11 mouse cellular contexts compared by ENCODE assay signal in genomic region chr1:87206339-87206738, GRCm38 (mm10). TPM values are rescaled to one million over a fixed set of nuclear protein-coding genes. Genes with fewer than 3 reads are reported as not detected.
DNase-seq lines count a peak whose midpoint lies in the region; ATAC-seq and TF ChIP-seq lines count a peak whose summit lies in the region.
"Had no signal": no experiment of that assay in that cellular context is flagged by ENCODE, and none has a peak within 500 bp of the region (broad histone marks: within the 10 kb centered on the region; RNA-seq: fewer than 3 reads in every experiment).

No protein-coding gene starts in this region.

- H3K27ac ChIP-seq in heart, postnatal 0 days (ENCODE audit: low read depth), result no peak overlapping the region
- H3K27ac ChIP-seq: macrophage; neural tube, embryonic 15.5 days had no signal

- no peak overlapping the region for H3K4me3 ChIP-seq in heart, postnatal 0 days (ENCODE audit: low read depth, low read length)
- H3K4me3 ChIP-seq: neural tube, embryonic 15.5 days had no signal

- no peak for TF ChIP-seq EP300 in heart, postnatal 0 days (IDR thresholded peaks at IDR 0.05; ENCODE audit: low read depth)

- no peak overlapping the region for H3K4me2 ChIP-seq in heart, postnatal 0 days (ENCODE audit: low read depth, low read length)
- H3K4me2 ChIP-seq: neural tube, embryonic 15.5 days had no signal

- no peaks in the 10 kb centered on the region for H3K36me3 ChIP-seq in heart, postnatal 0 days (replicated peaks; ENCODE audit: control insufficient read depth, insufficient read depth, low read length)
- H3K36me3 ChIP-seq: neural tube, embryonic 15.5 days had no signal

- no peaks in the 10 kb centered on the region for H3K9me3 ChIP-seq in heart, postnatal 0 days (replicated peaks; ENCODE audit: control insufficient read depth, low read length)
- H3K9me3 ChIP-seq: neural tube, embryonic 15.5 days had no signal

- ATAC-seq in heart, postnatal 0 days (ENCODE audit: insufficient read depth, low read depth), result no peak; the same call in 1 of the 2 replicates
- peak; percentile 74 for ATAC-seq in megakaryocyte-erythroid progenitor cell, adult 5-6 weeks (replicated peaks; ENCODE audit: low FRiP score, low TSS enrichment, poor library complexity, severe bottlenecking)

- WGBS in heart, postnatal 0 days, result 23% methylated on average over 17 of the region's 17 CpGs

- no peaks in the 10 kb centered on the region for H3K4me1 ChIP-seq in heart, postnatal 0 days (ENCODE audit: control insufficient read depth, insufficient read depth)
- H3K4me1 ChIP-seq: neural tube, embryonic 15.5 days had no signal

- no peak overlapping the region for H3K9ac ChIP-seq in heart, postnatal 0 days (replicated peaks; ENCODE audit: low read depth, low read length)
- H3K9ac ChIP-seq: neural tube, embryonic 15.5 days had no signal

- DNase-seq in heart, postnatal 0 days (ENCODE audit: low spot score), result no peak
- DNase-seq in heart, postnatal 10 days, result no peak
- DNase-seq in lung, postnatal 14 days, result peak; percentile 14
- no peak for DNase-seq in lung, postnatal 10 days
- DNase-seq in embryo, embryonic 11 days, result peak; percentile 17
- no peak for DNase-seq in cerebellum, adult 9-11 months
- no peak for DNase-seq in spleen, postnatal 36 days (ENCODE audit: low spot score in 2 of 2)

- intact Hi-C loops in heart, postnatal 10 days (cut with DNase I), result no loop called here

- TF ChIP-seq CTCF in heart, postnatal 0 days (IDR thresholded peaks at IDR 0.05; ENCODE audit: low read depth), result peak; percentile 32

- peaks cover 21% of the 10 kb centered on the region for H3K27me3 ChIP-seq in heart, postnatal 0 days (ENCODE audit: control insufficient read depth, insufficient read depth, low read length)

RNA-seq across cellular contexts. Expression of gene Chrng, which starts 1.9 kb away (rescaled TPM):
- 1.5 TPM in 1 of 2 replicates, not detected in the other for total RNA-seq in heart, postnatal 0 days (2014; rRNA removed; ENCODE audit: low replicate concordance)
- 0.05 and 0.25 TPM in 2 replicates for polyA plus RNA-seq in heart, postnatal 0 days (2015; fragmentation: Nextera tagmentation; extraction: Ambion mirVana)
- total RNA-seq in heart, postnatal 10 days (2021), result not detected
- not detected in 2 replicates for total RNA-seq in megakaryocyte-erythroid progenitor cell, adult 5-6 weeks (2014; fragmentation: Nextera tagmentation)
- total RNA-seq in megakaryocyte-erythroid progenitor cell, adult 5-6 weeks (2017), result not detected in 2 replicates
- total RNA-seq: layer of hippocampus, adult 18-20 months had no signal

RNA-seq across cellular contexts. Expression of gene Eif4e2, which starts 7.4 kb away (rescaled TPM):
- total RNA-seq in heart, postnatal 0 days (2014; rRNA removed; ENCODE audit: low replicate concordance), result 54.9 and 56.2 TPM in 2 replicates
- polyA plus RNA-seq in heart, postnatal 0 days (2015; fragmentation: Nextera tagmentation; extraction: Ambion mirVana), result 76.2 and 80.9 TPM in 2 replicates
- total RNA-seq in heart, postnatal 10 days (2021), result 10 to 100 TPM; 63.7 to 66.8 TPM
- total RNA-seq in megakaryocyte-erythroid progenitor cell, adult 5-6 weeks (2014; fragmentation: Nextera tagmentation), result 104 and 149 TPM in 2 replicates
- total RNA-seq in megakaryocyte-erythroid progenitor cell, adult 5-6 weeks (2017), result 241 and 258 TPM in 2 replicates

RNA-seq across cellular contexts. Expression of gene Chrnd, which starts 15.9 kb away (rescaled TPM):
- total RNA-seq in heart, postnatal 0 days (2014; rRNA removed; ENCODE audit: low replicate concordance), result 0.31 TPM in 1 of 2 replicates, not detected in the other
- not detected in 2 replicates for polyA plus RNA-seq in heart, postnatal 0 days (2015; fragmentation: Nextera tagmentation; extraction: Ambion mirVana)
- not detected for total RNA-seq in heart, postnatal 10 days (2021)
- not detected in 2 replicates for total RNA-seq in megakaryocyte-erythroid progenitor cell, adult 5-6 weeks (2014; fragmentation: Nextera tagmentation)
- total RNA-seq in megakaryocyte-erythroid progenitor cell, adult 5-6 weeks (2017), result not detected in 2 replicates
- total RNA-seq: layer of hippocampus, adult 18-20 months had no signal
- polyA plus RNA-seq: macrophage had no signal

RNA-seq across cellular contexts. Expression of gene Prss56, which starts 23.2 kb away (rescaled TPM):
- total RNA-seq in heart, postnatal 0 days (2014; rRNA removed; ENCODE audit: low replicate concordance), result 1.4 TPM in 1 of 2 replicates, not detected in the other
- not detected in 2 replicates for polyA plus RNA-seq in heart, postnatal 0 days (2015; fragmentation: Nextera tagmentation; extraction: Ambion mirVana)
- total RNA-seq in heart, postnatal 10 days (2021), result not detected
- not detected in 2 replicates for total RNA-seq in megakaryocyte-erythroid progenitor cell, adult 5-6 weeks (2014; fragmentation: Nextera tagmentation)
- total RNA-seq in megakaryocyte-erythroid progenitor cell, adult 5-6 weeks (2017), result not detected in 2 replicates
- polyA plus RNA-seq: macrophage had no signal

RNA-seq across cellular contexts. Expression of gene Ecel1, which starts 50.0 kb away (rescaled TPM):
- total RNA-seq in heart, postnatal 0 days (2014; rRNA removed; ENCODE audit: low replicate concordance), result 0.46 and 2.2 TPM in 2 replicates
- 0.41 and 0.55 TPM in 2 replicates for polyA plus RNA-seq in heart, postnatal 0 days (2015; fragmentation: Nextera tagmentation; extraction: Ambion mirVana)
- not detected for total RNA-seq in heart, postnatal 10 days (2021)
- not detected in 2 replicates for total RNA-seq in megakaryocyte-erythroid progenitor cell, adult 5-6 weeks (2014; fragmentation: Nextera tagmentation)
- not detected in 2 replicates for total RNA-seq in megakaryocyte-erythroid progenitor cell, adult 5-6 weeks (2017)
- polyA plus RNA-seq: macrophage had no signal

Comparison
In these comparisons a context has a peak if more than half of its experiments do, and no peak if none do; other contexts are left out.
1. DNase-seq: peak in lung, postnatal 14 days (single experiment) and embryo, embryonic 11 days (single experiment); none in heart, postnatal 0 days (single experiment), heart, postnatal 10 days (0 of 2), lung, postnatal 10 days (single experiment), cerebellum, adult 9-11 months (single experiment) and spleen, postnatal 36 days (0 of 2).